Mouse (Mus musculus): ENCODE results near the gene Scgb1b29.
"Not testable (repeated sequence)": the region's sequence is repeated elsewhere in the genome, so short reads cannot be mapped to it uniquely, and the experiment has no call there.

The Scgb1b29 gene

DNA sequence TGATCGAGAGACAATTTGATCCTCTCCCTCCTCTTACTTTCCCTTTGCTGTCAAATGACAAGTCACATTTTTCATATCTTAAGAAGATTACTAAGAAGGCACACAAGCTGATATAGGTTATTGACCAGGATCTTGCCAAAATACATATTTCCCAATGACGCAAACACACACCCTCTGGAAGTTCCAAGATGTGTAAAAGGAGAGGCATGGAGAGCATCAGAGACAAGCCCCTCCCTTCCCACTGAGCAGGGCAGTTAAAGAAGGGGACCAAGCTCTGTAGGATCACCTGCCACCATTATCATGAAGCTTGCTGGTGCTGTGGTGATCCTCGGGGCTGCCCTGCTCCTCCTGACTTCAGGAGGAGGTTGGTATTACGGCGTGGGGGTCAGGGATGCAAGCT, at the start of gene Scgb1b29:
Gene Scgb1b29, plus strand, starts transcription at position 301 of the 400 bp plus-strand sequence.
- CTCF ChIA-PET: not testable (repeated sequence)

DNA sequence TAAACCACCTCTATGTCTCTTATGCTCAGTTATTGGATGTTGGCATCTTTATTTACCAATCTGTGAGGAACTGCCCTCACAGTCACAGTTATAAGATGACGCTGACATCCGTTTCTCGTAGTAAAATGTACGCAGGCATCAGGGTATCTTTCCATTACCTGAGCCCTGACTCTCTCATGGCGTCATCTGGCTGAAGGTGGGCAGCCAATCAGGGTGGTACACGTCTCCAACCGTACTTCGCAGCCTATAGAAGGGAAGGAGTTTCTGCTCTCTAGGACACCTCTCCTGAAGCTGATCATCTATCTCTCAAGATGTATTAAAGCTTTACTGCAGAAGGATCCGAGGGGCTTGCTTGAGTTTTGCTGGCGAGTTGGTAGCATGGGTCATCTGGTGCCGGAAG, 12.7 kb upstream of the Scgb1b29 start:
- CTCF ChIA-PET: not testable (repeated sequence)
